Mouse (Mus musculus) kidney, postnatal 10 days (tissue): ENCODE results near the gene Smurf2.
"Not testable (repeated sequence)": the region's sequence is repeated elsewhere in the genome, so short reads cannot be mapped to it uniquely, and the experiment has no call there.

ENCODE experiments used
- DNase-seq: peaks from one replicate; pipeline ENCODE4 v3.0.0; 2021; ENCODE audit warnings: mixed read lengths

Gene Smurf2

DNA sequence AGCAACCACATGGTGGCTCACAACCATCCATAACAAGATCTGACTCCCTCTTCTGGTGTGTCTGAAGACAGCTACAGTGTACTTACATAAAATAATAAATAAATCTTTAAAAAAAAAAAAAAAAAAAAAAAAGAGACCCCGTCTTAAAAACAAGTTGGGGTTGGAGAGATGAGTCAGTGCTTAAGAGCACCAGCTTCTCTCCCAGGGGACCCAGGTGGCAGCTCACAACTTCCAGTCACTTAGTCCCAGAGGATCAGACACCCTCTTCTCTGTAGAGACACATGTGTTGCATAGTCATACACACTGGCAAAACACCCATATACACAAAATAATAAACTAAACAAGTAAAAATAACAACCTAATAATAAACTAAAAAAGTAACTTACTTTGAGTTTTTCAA, 113.1 kb downstream of the Smurf2 start:
- DNase-seq, result not testable (repeated sequence)

DNA sequence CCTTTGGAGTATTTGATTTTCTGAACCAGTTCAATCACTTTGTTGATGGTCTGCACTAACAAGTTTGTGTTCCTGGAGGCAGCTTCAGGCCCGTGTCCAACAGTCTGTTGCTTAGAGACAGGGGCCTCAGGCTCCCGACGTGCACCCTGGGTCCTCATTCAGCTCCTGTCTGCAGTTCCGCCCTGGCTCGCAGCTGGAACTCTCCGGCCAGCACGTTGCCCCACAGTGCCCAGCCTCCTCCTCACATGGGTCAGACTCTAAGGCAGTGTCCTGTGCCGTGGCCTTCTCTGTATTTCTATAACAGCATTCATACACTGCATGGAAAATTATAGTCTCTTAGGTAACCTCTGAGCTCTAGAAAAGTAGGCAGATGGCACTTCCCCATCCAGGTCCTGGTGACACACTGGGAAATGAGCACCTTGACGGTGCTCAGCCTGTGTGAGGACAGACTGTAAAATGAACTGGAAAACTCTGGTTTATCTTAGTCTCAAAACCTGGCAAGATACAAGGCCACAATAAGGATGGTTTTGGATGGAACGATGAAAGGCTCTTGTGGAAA, 118.4 kb downstream of the Smurf2 start:
- DNase-seq, result no peak

DNA sequence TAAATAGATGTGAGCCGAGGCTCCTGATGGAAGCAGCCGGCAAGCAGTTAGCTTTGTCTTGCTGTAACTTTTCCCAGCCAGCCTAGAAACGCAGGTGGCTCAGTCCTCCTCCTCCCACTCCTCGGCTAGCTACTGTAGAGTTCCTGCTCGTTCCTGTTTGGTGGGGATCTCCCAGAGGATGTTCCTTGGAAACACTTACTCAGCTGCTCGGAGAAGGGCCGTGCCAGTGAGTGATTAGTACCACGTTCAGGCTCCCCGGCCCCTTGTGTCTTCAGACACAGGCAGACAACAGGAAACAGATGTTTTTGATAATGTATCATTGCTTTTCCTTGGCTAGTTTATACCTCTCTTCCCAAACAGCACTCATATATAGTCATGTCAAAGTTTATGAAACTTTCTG, 124.8 kb downstream of the Smurf2 start:
- peak; percentile 40 for DNase-seq

DNA sequence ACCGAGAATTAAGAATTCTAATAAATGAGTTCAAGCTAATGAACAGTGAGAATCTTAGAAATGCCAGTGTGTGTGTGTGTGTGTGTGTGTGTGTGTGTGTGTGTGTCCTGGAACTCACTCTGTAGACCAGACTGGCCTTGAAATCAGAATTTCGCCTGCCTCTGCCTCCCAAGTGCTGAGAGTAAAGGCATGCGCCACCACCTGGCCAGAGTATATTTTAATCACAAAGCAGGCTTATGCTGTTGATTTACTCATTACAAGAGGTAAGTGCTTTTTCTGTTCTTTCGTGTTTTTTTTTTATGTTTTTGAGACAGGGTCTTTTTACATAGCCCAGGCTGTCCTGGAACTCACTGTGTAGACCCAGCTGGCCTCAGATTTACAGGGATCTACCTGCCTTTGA, 126.7 kb downstream of the Smurf2 start:
- DNase-seq, result no peak

DNA sequence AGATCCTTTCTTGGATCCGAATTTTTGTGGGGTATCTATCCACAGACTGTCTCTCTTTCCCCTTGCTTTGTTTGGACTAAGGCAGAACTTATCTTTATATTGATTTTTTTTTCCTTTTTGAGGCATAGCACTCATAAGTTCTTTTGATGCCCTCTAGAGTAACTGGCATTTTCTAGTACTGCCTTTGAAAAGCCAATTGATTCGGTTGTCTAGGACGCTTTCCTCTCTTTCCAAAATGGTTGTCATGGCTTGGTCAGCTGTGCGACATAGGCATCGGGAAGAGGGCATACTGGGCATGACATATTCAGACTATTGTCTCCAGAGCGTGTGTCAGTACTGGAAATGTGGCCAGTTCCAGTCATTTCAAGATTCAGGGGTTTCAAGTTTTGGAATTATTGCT, 130.9 kb downstream of the Smurf2 start:
- no peak for DNase-seq

DNA sequence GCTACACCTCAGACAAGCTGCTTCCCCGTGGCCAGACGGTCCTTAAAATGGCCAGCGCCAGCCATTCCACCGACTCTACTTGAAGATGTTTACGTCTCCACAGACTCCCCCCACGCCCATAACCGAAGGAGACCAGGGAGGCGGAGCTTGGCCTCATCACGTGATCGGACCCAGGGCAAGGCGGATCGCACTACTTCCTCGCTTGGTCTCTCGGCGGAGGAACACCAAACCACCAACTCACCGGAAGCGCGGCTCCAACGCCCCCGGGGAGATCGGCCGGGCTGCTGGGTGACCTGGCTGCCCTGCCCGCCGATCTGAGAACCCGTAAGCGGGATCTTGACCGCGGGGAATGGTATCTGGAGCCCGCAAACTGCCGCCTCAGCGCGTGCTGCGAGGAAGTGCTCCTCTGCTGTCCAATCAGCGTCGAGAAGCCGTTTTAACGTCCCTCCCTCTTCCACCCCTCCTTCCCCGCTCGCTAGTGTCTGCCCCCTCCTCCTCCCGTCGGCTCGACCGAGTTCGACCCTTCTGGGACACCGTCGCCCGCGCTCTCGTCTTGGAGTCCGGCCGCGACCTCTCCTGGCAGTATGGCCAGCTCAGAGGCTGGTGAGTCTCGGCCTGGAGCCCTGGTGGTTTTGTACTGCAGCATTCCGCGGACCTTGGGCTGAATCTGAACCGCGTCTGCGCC, 131.6 kb downstream of the Smurf2 start, which contains the start of the genes Ddx5 and Cep95:
TSS of gene Ddx5 (minus strand) at position 411 of the 685 bp plus-strand sequence.
TSS of gene Cep95 (plus strand) at position 478 of the 685 bp plus-strand sequence.
- peak; percentile 99 for DNase-seq

DNA sequence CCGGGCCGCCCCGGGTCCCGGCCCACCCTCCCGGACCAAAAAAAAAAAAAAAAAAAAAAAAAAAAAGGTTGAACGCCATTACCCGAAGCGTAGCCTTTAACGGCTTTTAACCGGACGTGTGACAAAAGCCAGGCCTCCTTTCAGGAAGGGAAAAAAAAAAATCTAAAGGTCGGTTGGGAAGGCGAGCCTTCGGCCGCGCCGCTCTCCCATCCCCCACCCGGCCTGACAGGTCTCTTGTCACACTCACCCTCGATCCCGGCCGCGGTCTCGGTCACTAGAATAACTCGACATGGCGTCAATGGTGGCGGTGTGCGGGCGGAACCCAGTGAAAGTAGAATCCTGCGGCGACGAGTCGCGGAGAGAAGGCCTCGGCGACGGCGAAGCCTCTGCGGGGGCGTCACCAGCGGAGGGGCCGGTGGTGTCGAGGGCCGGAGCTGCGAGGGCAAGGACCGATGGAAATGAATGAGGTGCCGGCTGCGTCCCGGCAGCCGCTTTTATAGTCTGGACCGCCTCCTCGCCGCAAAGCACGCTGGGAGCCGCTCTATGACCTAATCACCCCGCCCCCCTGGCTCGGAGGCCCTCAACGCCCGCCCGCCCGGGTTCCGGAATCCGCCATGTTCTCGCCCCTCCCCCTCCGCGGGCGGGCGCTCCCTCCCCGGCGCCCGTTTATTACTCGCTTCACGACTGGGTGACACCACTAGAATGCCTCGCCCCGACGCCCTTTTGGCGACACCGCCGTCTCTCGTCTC, 132.3 kb downstream of the Smurf2 start:
- DNase-seq, result peak; percentile 100

DNA sequence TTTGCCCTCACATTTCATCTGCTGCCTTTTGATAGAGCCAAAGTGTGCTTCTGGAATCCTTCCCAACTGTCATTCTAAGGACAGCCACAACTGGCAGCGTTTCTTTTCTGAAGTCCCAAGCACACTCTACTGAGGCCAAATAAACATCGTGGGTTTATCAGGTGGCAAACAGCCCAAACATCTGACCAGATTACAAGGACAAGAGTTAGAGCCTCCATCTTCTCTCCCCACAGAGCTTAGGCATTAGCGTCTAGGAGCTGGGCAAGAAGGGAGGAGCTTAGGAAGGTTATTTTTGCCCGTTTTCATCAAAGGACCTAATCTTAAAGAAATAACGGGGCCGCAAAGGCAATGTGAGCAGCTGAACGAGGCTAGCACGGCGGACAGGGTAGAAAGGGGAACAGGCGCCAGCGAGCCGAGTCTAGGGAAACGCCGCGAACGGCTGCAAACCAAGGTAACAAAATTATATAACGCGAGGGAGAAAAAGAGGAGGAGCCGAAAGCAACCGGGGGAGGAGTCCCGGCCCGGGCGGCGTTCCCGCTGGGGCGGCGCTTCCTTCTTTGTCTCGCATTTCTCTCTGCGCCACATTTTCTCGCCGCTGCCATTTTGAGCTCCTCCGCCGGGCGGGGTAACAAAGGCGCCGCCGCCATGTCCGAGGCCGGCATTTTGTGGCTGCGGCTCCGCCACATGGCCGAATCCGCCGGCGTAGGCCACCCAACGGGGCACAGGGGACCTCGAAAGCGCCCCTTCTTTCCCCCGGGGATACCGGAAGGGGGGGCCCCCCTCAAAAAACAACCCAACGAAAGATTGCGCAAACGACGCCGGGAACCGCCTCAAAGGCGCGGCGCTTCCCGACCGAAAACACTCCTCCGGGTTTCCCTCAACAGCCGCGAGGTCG, 133.1 kb downstream of the Smurf2 start:
- peak; percentile 96 for DNase-seq

DNA sequence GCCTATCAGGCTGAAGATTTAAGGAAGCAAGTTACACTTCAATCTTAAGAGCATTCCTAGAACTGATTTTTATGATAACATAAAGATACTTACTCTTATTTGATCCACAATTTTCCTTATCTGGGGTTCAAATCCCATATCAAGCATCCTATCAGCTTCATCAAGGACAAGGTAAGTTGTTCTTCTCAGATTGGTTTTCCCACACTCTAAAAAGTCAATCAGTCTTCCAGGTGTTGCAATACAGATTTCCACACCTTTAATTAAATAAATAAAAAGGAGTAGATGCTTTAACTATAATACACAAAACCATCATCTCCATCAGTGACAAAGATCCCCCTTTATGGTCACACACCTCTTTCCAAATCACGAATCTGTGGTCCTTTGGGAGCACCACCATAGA, 135.5 kb downstream of the Smurf2 start:
- DNase-seq, result no peak

DNA sequence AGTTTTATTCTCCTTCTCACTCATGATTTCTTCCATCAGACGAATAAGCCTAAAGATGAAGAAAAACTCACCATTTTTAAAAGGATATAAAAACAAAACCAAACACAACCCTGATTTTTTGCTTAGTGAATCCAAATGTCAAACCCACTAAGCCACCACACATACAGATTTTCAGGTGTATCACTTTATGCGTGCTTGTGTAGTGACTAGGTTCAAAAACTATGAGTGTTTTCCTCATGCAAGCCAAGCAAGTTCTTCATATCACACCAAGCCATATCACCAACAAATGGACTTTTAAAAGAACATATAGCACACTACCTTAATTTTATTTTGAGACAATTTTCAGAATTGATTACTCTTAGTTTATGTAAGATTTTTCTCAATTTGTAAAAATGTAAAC, 136.0 kb downstream of the Smurf2 start:
- DNase-seq, result no peak

DNA sequence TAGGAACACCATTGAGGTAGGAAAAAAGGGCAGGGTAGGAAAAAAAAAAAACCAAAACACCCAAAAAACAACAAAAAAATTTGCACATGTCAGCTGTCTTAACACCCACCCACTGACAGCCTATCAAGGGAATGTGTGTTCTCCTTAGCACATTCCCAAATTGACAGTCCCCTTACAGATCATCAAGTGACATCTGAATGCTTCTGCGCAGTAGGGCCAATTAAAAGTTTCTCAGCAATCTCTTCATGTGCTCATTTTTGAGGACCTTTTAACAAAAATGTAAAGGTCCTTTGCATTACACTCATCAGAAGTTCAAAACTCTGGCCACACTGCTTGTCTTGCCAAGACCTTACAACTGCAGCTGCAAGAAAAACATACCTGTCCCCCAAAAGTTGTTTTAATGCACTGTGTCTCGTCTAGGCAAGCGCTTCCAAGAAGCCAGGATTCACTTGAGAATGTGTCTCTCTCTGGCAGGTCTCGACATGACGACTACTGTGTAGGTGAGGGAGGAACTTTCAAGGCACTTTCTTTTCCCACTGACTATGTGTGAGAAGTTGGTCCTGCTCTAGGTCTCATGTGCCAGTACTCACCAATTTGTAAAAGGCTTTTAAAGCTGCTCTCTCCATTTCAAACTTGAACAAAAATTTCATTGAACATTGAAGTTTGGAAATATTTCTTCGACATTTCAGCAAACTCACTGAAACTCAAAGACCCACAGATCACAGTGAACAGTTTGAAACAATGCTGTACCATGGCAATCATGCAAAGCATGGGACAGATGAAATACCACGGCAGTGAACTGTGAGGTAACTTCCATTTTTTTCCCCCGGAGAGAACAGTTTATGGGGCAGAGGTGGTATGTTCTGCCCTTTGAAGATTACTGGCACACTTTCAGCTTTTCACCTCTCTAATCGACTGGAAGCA, 137.4 kb downstream of the Smurf2 start:
- no peak for DNase-seq

DNA sequence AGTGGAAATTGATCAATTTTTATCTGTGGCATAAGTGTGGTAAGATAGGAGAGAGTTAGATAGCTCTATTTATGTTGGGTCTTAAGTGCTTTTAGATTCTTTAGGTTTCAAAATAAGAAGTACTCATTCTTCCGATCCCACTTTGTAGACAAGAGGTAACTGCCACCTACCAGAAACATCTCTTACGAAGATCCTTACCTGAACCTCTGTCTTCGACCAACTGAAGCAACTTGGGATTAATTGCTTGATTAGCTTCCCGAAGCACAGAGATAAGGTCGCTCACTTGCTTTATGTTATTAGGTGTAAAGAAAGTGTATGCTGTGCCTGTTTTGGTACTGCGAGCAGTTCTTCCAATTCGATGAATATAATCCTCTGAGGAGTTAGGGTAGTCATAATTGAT, 138.2 kb downstream of the Smurf2 start:
- not testable (repeated sequence) for DNase-seq

DNA sequence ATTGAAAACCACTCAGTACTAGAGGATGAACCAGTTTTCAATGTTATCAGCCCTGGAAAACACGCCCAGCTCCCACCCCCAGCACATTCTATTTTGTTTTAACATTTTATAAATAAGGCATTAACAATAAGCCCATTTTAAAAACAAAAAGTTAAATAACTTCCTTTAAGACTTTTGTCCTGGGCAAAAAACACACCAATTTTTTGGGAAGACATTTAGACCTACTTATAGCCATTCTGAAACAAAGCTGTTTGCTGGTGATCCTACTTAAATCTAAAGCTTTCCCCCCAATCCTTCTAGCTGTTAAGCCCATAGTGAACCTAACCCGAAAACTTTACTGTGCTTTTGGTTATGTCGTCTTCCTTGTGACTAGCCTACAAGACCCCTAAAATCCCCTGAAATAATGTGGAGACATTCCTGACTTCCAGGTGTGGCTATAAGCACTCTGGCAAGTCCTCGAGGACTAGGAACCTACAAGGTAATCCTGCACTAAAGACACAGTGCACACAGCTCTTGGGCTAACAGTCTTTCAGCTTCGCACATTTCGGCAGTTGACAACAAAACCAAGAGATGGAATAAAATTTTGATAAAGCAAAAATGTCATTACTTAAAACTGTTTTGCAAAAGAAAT, 139.8 kb downstream of the Smurf2 start:
- no peak for DNase-seq

DNA sequence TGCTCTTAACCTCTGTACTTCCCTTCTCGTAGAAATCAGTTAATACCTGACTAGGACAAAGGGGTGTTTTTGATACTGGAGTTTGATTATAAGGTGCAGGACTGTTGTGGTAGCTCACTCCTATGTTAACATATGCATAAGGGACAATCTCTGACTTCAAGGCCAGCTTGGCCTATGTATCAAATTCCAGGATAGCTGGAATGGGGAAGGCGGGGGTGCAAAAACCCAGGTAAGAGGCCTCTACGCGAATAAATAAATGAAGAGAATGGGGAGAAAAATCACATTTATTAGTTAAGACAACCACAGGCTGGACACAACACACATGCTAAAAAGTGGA, 140.5 kb downstream of the Smurf2 start:
- no peak for DNase-seq

DNA sequence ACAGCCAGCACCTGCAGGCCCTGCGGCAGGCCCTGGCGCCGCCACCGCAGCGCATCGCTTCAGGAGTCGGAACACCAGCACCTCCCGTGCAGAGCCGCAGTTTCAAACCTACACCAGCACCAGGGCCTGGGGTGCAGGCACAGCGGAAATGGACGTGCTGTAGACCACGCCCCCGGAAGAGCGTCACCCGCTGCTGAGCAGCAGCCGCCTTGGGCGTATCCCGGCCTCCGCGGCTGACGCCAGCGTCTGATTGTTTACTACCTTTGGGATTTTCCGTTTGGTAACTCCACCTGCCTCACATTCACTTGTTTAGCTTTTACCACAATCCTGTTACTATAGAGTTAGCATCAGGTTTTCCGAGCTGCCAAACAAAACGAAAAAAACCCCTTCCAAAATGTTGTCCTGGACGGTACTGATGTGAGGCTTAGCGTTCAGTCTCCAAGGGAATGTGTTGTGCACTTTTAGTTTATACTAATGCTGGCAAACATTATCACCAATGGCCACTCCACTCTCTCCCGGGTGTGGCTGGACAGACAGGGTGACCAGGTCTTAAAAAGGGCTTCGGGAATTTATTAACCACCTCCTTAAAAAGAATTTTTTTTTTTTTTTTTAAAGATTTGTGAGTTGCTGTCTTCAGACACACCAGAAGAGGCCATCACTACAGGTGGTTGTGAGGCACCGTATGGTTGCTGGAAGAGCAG, 141.0 kb downstream of the Smurf2 start, which contains the start of gene Polg2:
TSS of gene Polg2 (minus strand) at position 150 of the 701 bp plus-strand sequence.
- DNase-seq, result peak; percentile 95

DNA sequence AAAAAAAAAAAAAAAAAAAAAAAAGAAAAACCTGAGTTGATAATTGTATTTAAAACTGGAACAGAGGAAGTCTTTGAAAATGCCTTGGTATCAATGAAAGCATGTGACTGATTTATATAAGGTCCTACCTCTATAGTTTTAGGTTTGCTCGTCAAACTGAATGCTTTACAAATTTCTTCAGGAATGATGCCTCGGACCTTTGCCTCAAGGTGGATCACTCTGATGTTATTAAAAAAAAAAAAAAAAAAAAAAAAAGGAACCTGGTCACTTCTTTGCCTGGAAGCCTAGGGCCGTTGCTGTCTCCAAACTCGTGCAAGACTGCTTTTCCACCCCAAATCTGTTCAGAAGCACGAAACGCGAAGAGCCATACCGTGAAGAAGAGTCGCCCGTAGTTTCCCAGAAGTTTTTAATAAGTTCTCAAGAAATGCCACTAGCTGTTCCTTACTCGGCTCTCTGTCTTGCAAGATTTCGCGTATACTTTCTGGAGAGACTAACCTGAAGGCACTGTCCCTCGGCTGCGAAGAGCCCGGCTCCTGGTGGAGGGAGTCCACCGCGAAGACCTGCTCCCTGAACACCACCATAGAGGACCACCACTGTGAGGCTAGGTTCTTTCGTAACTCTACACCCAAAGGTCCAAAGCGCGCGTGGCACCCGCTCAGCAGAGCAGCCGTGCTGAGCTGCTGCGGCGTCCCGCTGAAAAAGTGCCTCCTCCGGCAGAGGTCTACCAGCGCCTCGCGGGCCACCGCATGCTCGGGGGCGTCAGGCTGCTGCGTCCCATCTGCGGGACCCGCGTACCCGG, 141.7 kb downstream of the Smurf2 start:
- DNase-seq, result peak; percentile 21

DNA sequence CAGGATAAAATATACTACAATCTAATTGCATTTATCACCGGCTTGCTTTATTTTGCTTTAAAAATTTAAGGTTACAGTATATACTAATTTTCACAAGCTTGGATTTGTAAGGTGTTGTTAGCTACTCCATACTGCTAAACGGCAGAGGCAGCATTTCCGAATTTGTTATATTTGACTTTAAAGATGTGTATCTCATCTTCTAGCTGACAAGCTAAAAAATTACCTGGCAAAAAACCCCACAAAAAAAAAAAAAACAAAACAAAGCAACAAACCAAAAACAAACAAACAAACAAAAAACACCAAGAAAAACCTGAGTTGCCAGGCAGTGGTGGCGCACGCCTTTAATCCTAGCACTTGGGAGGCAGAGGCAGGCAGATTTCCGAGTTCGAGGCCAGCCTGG, 142.4 kb downstream of the Smurf2 start:
- DNase-seq, result no peak

DNA sequence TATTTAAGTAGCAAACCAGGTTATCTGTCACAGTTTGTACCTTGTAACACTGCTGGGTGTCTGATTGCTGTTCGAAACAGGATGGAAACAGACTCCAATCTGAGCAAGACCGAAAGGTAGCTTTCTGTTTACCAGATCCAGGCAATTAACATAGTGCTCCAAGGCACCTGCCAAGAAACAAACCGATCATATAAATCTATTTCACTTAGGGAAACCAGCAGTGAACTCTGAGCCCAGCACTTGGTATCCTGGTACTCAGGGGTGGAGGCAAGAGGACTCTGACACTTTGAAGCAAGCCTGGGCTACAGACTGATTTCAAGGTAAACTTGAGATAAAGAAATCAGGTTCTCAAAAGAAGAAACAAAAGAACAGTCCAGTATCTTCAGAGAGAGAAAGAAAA, 143.1 kb downstream of the Smurf2 start:
- DNase-seq, result no peak

DNA sequence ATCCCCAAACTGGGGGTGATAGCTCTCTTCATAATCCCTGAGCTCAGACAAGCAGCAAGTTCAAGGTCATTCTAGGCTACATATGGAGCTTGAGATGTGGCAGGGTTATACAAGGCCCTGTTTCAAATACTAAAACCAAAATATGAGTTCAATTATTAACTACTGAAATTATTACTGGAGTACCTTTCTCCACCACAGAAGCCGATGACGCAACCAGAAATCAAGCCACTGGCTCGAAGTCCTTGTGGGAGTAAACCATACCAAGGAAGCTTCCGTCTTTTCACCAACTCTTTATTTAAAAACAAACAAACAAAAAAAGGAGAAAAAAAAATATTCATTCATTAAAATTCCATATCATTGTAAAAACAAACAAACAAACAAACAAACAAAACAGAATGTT, 143.6 kb downstream of the Smurf2 start:
- peak; percentile 30 for DNase-seq

DNA sequence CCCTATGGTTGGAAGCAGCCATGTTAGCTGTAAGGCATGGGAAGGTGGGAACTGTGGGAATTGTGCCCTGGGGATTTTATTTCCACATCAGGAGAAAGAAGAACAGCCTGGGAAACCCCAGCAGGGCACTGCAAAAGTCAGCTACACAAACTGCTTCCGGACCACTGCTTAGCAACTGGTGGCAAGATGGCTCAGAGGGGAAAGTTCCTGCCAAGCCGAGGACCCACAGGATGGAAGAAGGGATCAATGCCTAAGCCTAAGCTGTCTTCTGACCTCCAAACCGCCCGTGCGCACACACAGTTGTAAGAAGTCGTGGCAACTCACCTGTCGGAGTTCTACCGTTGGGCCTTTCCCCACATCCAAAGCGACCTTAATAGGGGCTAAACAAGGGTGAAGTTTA, 147.5 kb downstream of the Smurf2 start:
- no peak for DNase-seq
